Mouse (Mus musculus) lung, postnatal 10 days (tissue): ENCODE data around the gene Sh3d21.
A peak's percentile ranks its signal among the peaks of the same experiment; 100 is the strongest.
"Not testable (repeated sequence)": the region's sequence is repeated elsewhere in the genome, so short reads cannot be mapped to it uniquely, and the experiment has no call there.

Experiments used
- DNase-seq: peaks from one replicate; pipeline ENCODE4 v3.0.0; 2021

Gene Sh3d21

GRCm38 (mm10) chr4:126163067-126163659 is at the start of gene Sh3d21:
Gene Sh3d21 (minus strand): TSS chr4:126163491.
- peak; percentile 38 for DNase-seq

GRCm38 (mm10) chr4:126207081-126207480 is 43.8 kb upstream of the Sh3d21 start:
- no peak for DNase-seq

GRCm38 (mm10) chr4:126205386-126205785 is 42.1 kb upstream of the Sh3d21 start:
- DNase-seq, result no peak

- no peak for DNase-seq
These were observed 41.5 kb upstream of the Sh3d21 start for GRCm38 (mm10) chr4:126204661-126205230.

- DNase-seq, result no peak
These were observed 40.7 kb upstream of the Sh3d21 start for GRCm38 (mm10) chr4:126204016-126204415.

- no peak for DNase-seq
These were observed 40.1 kb upstream of the Sh3d21 start for GRCm38 (mm10) chr4:126203336-126203895.

- peak; percentile 99 for DNase-seq
These were observed 39.3 kb upstream of the Sh3d21 start, which contains the start of gene Thrap3 for GRCm38 (mm10) chr4:126202303-126203181. Gene Thrap3 (minus strand): TSS chr4:126202760.

GRCm38 (mm10) chr4:126201514-126202302 is 38.4 kb upstream of the Sh3d21 start:
- DNase-seq, result peak; percentile 74

GRCm38 (mm10) chr4:126200656-126201055 is 37.4 kb upstream of the Sh3d21 start:
- DNase-seq, result no peak

- no peak for DNase-seq
These were observed 36.7 kb upstream of the Sh3d21 start for GRCm38 (mm10) chr4:126200036-126200435.

GRCm38 (mm10) chr4:126199556-126199955 is 36.3 kb upstream of the Sh3d21 start:
- DNase-seq, result no peak

- peak; percentile 61 for DNase-seq
These were observed 34.2 kb upstream of the Sh3d21 start for GRCm38 (mm10) chr4:126197485-126197884.

- DNase-seq, result no peak
These were observed 31.6 kb upstream of the Sh3d21 start for GRCm38 (mm10) chr4:126194916-126195315.

- no peak for DNase-seq
These were observed 30.9 kb upstream of the Sh3d21 start for GRCm38 (mm10) chr4:126194216-126194615.

GRCm38 (mm10) chr4:126190636-126191035 is 27.3 kb upstream of the Sh3d21 start:
- no peak for DNase-seq

GRCm38 (mm10) chr4:126187096-126187495 is 23.8 kb upstream of the Sh3d21 start:
- DNase-seq, result no peak

GRCm38 (mm10) chr4:126183034-126183433 is 19.7 kb upstream of the Sh3d21 start:
- DNase-seq, result no peak

- peak; percentile 71 for DNase-seq
These were observed 18.1 kb upstream of the Sh3d21 start for GRCm38 (mm10) chr4:126181170-126181957.

- not testable (repeated sequence) for DNase-seq
These were observed 12.7 kb upstream of the Sh3d21 start for GRCm38 (mm10) chr4:126175980-126176379.

- DNase-seq, result no peak
These were observed 10.5 kb upstream of the Sh3d21 start for GRCm38 (mm10) chr4:126173800-126174199.

GRCm38 (mm10) chr4:126170737-126171136 is 7.4 kb upstream of the Sh3d21 start:
- not testable (repeated sequence) for DNase-seq

GRCm38 (mm10) chr4:126168851-126169250 is 5.6 kb upstream of the Sh3d21 start:
- no peak for DNase-seq
